Mouse (Mus musculus) myocyte (in vitro differentiated cells): ENCODE results near the gene Gm4847. TPM values are rescaled to one million over a fixed set of nuclear protein-coding genes. Genes with fewer than 3 reads are reported as not detected.

ENCODE experiments used
- H3K27me3 ChIP-seq: one replicate; pipeline ENCODE4 v1.6.1; 2011; ENCODE audit not compliant: control insufficient read depth, insufficient read depth, insufficient read length
- H3K36me3 ChIP-seq: one replicate; pipeline ENCODE4 v1.6.1; 2011; ENCODE audit not compliant: control insufficient read depth, insufficient read depth
- H3K4me2 ChIP-seq: one replicate; pipeline ENCODE4 v1.6.1; 2011; ENCODE audit warnings: low read depth, control low read depth
- H3K4me3 ChIP-seq: one replicate; pipeline ENCODE4 v1.5.1; 2011; ENCODE audit warnings: mild to moderate bottlenecking, control low read depth, moderate library complexity
- H3K79me2 ChIP-seq: one replicate; pipeline ENCODE4 v1.6.1; 2011; ENCODE audit not compliant: control insufficient read depth, insufficient read depth
- H3ac ChIP-seq: one replicate; pipeline ENCODE4 v1.6.1; 2011; ENCODE audit not compliant: control insufficient read depth, insufficient read length
- CEBPB ChIP-seq: IDR thresholded peaks from 2 replicates; pipeline ENCODE4 v1.6.1; 2011; ENCODE audit warnings: mild to moderate bottlenecking, moderate library complexity; ENCODE audit not compliant: poor library complexity, insufficient read depth, severe bottlenecking
- E2F4 ChIP-seq: IDR thresholded peaks from one replicate; pipeline ENCODE4 v1.6.1; 2011; ENCODE audit warnings: mild to moderate bottlenecking, control low read depth, moderate library complexity; ENCODE audit not compliant: insufficient read depth
- MAX ChIP-seq: IDR thresholded peaks from one replicate; pipeline ENCODE4 v1.6.1; 2011; ENCODE audit warnings: low read depth, mild to moderate bottlenecking, control low read depth
- MYOD1 ChIP-seq, 3 experiments: IDR thresholded peaks; one replicate each; pipeline ENCODE4 v1.6.1; 2011; ENCODE audit warnings: control low read depth in 2 of 3, low read depth in 2 of 3, mild to moderate bottlenecking in 2 of 3, moderate library complexity in 1 of 3; ENCODE audit not compliant: insufficient read length in 2 of 3, control insufficient read depth in 1 of 3
- MYOG ChIP-seq, 3 experiments: IDR thresholded peaks; one replicate each; pipeline ENCODE4 v1.6.1; 2011; ENCODE audit warnings: control low read depth in 2 of 3, low read depth in 2 of 3, mild to moderate bottlenecking in 2 of 3; ENCODE audit not compliant: insufficient read length in 2 of 3, control insufficient read depth in 1 of 3, insufficient read depth in 1 of 3
- POLR2A ChIP-seq: IDR thresholded peaks from one replicate; pipeline ENCODE4 v1.6.1; 2011; ENCODE audit warnings: low read depth, mild to moderate bottlenecking, control low read depth, moderate library complexity; ENCODE audit not compliant: insufficient read length
- POLR2AphosphoS2 ChIP-seq: IDR thresholded peaks from one replicate; pipeline ENCODE4 v1.6.1; 2011; ENCODE audit warnings: low read depth, control low read depth; ENCODE audit not compliant: insufficient read length
- REST ChIP-seq: IDR thresholded peaks from one replicate; pipeline ENCODE4 v1.6.1; 2011; ENCODE audit warnings: mild to moderate bottlenecking, control low read depth, moderate library complexity; ENCODE audit not compliant: insufficient read depth, insufficient read length
- SRF ChIP-seq: IDR thresholded peaks from one replicate; pipeline ENCODE4 v1.6.1; 2011; ENCODE audit warnings: low read depth; ENCODE audit not compliant: control insufficient read depth, insufficient read length
- TCF12 ChIP-seq: IDR thresholded peaks from one replicate; pipeline ENCODE4 v1.6.1; 2011; ENCODE audit warnings: mild to moderate bottlenecking, control low read depth; ENCODE audit not compliant: poor library complexity, insufficient read depth, severe bottlenecking
- TCF3 ChIP-seq: IDR thresholded peaks from one replicate; pipeline ENCODE4 v1.6.1; 2011; ENCODE audit warnings: low read depth, control low read depth; ENCODE audit not compliant: insufficient read length
- USF1 ChIP-seq: IDR thresholded peaks from one replicate; pipeline ENCODE4 v1.6.1; 2011; ENCODE audit warnings: low read depth, mild to moderate bottlenecking, control low read depth, moderate library complexity
- polyA plus RNA-seq: library from polyadenylated mRNA; unstranded; fragments of >200 nt; fragmentation: generic; extraction: Trizol; gene quantifications from one replicate; pipeline ENCODE4 v1.2.1, GENCODE M21; 2012; ENCODE audit warnings: missing spikeins

Gm4847 gene
- polyA plus RNA-seq, result not detected

- Histone ChIP-seq H3K79me2 (no peaks in the 10 kb centered on the region), H3K4me3 (no peak within 1 kb of the TSS), H3ac (no peak within 1 kb of the TSS), H3K4me2 (no peak within 1 kb of the TSS), H3K36me3 (no peaks in the 10 kb centered on the region), H3K27me3 (no peaks in the 10 kb centered on the region)
- TF ChIP-seq MYOG (IDR thresholded peaks at IDR 0.05; ENCODE audit: control insufficient read depth in 1 of 3, insufficient read depth in 1 of 3, insufficient read length in 2 of 3, low read depth in 2 of 3), result no peak
- TF ChIP-seq POLR2AphosphoS2, result no peak
Observed at GRCm38 (mm10) chr1:166647593-166647992, at the start of gene Gm4847. TSS of gene Gm4847 (minus strand) at chr1:166647693.

GRCm38 (mm10) chr1:166681745-166682144 is 34.3 kb upstream of the Gm4847 start, which contains the start of gene Fmo9:
TSS of gene Fmo9 (minus strand) at chr1:166681845.
- no peak within 1 kb of the TSS for H3ac ChIP-seq
- H3K36me3 ChIP-seq, result no peaks in the 10 kb centered on the region
- H3K79me2 ChIP-seq, result no peaks in the 10 kb centered on the region
- H3K4me2 ChIP-seq, result no peak within 1 kb of the TSS
- H3K27me3 ChIP-seq, result no peaks in the 10 kb centered on the region
- no peak within 1 kb of the TSS for H3K4me3 ChIP-seq
- no peak for TF ChIP-seq SRF

- H3K79me2 ChIP-seq, result no peaks in the 10 kb centered on the region
- H3K4me3 ChIP-seq, result no peak overlapping the region
- H3K36me3 ChIP-seq, result no peaks in the 10 kb centered on the region
- TF ChIP-seq POLR2A (no peak), SRF (no peak), USF1 (no peak), POLR2AphosphoS2 (no peak), MYOD1 (IDR thresholded peaks at IDR 0.05; ENCODE audit: control insufficient read depth in 1 of 3, insufficient read length in 2 of 3, low read depth in 2 of 3) (no peak), REST (no peak), MAX (no peak), TCF12 (no peak), MYOG (IDR thresholded peaks at IDR 0.05; ENCODE audit: control insufficient read depth in 1 of 3, insufficient read depth in 1 of 3, insufficient read length in 2 of 3, low read depth in 2 of 3) (no peak), CEBPB (no peak), TCF3 (no peak), E2F4 (no peak)
- H3ac ChIP-seq, result no peak overlapping the region
- no peaks in the 10 kb centered on the region for H3K27me3 ChIP-seq
- H3K4me2 ChIP-seq, result no peak overlapping the region
Observed at GRCm38 (mm10) chr1:166669264-166669663, 21.8 kb upstream of the Gm4847 start.

GRCm38 (mm10) chr1:166660800-166661199 is 13.3 kb upstream of the Gm4847 start:
- Histone ChIP-seq H3K36me3 (no peaks in the 10 kb centered on the region), H3ac (no peak overlapping the region), H3K79me2 (no peaks in the 10 kb centered on the region), H3K4me2 (no peak overlapping the region), H3K4me3 (no peak overlapping the region), H3K27me3 (no peaks in the 10 kb centered on the region)
- TF ChIP-seq MYOD1 (IDR thresholded peaks at IDR 0.05; ENCODE audit: control insufficient read depth in 1 of 3, insufficient read length in 2 of 3, low read depth in 2 of 3), result no peak
- TF ChIP-seq CEBPB, result no peak
- TF ChIP-seq USF1, result no peak
- TF ChIP-seq E2F4, result no peak
- TF ChIP-seq SRF, result no peak
- TF ChIP-seq POLR2AphosphoS2, result no peak
- TF ChIP-seq REST, result no peak
- no peak for TF ChIP-seq MAX
- no peak for TF ChIP-seq TCF3
- no peak for TF ChIP-seq POLR2A
- TF ChIP-seq TCF12, result no peak
- no peak for TF ChIP-seq MYOG (IDR thresholded peaks at IDR 0.05; ENCODE audit: control insufficient read depth in 1 of 3, insufficient read depth in 1 of 3, insufficient read length in 2 of 3, low read depth in 2 of 3)

Other genes starting within 250 kb of the Gm4847 start
- gene Pogk, start 237.8 kb downstream of the Gm4847 start, polyA plus RNA-seq, result 6.2 TPM
- gene Gm4846, start 150.1 kb downstream of the Gm4847 start, polyA plus RNA-seq, result not detected
- not detected for gene Fmo9, start 34.2 kb upstream of the Gm4847 start, polyA plus RNA-seq